Mouse (Mus musculus) R1 (cell line): ENCODE data around the gene Sbno2.

ENCODE experiments used
- DNase-seq: peaks from one replicate; pipeline ENCODE4 v3.0.0-alpha.2; 2018; ENCODE audit warnings: low read depth, low spot score

Gene Sbno2

DNA sequence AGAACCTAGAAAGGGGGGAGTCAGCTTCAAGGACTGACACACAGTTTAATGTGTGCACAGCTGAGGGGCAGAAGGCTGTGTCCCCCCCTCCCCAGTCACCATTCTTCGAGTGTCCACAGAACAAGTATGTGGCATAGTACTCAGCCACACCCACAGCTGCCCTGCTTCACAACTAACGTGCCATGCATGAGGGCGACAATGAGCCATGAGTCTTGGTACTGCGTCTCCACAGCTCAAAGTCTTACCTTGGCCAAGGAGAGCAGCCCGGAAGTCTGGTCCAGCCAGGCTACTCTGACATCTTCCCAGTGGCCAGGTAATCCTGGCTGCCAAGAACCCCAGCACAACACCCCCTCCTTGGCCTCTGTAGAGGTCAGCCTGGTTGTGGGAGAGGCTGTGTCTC is 12.7 kb downstream of the Sbno2 start:
- no peak for DNase-seq

DNA sequence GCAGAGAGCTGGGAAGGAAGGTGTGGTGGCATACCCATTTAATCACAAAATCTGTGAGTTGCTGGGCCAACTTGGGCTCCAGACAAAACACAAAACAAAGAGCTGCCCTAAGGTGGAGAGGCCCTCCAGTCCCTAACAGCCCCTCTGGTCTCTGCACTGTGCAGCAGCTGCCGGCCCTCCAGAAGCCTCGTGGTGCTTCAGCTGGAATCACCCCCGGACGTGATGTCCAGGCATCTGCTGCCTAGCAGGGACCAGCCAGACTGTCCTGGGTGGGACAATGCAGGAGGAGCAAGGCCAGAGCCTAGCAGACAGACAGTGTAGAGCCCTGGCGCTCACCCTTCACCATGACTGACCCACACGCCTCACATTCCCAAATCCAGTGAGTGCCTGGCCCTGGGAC is 13.8 kb downstream of the Sbno2 start:
- no peak for DNase-seq

DNA sequence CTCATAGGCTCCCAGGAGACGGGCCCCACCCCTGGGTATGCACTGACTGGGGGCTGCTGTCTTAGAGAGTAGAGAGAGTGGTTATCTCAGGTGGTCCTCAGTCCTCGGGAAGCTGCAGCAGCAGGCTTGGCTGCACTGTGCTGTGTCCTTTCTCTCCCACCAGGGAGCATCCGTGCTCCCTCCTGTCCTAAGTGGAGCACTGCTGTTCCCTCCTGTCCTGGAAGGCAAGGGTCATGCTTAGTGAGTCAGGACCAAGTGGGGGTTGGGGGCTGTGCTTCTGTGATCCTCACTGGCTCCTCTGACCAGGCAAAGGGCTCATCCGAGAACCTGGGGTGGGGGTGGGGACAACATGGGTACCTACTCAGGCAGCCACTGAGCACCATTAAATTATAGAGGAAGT is 16.2 kb downstream of the Sbno2 start:
- no peak for DNase-seq

DNA sequence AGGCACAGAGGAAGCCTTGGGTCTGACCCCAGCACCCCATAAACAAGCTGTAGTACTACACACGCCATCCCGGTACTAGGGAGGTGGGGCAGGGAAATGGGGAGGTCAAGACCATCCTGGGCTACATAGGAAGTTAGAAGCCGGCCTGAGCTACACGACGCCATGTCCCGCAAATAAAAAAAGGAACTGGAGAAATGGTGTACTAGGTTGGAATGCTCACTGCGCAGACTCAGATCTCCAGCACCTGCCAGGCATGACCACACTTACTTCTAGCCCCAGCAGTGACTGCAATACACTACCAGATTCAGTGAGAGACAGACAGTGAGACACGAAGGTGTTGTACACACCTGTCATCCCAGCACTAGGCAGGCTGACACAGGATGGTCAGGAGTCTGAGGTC is 17.9 kb downstream of the Sbno2 start:
- DNase-seq: no peak

DNA sequence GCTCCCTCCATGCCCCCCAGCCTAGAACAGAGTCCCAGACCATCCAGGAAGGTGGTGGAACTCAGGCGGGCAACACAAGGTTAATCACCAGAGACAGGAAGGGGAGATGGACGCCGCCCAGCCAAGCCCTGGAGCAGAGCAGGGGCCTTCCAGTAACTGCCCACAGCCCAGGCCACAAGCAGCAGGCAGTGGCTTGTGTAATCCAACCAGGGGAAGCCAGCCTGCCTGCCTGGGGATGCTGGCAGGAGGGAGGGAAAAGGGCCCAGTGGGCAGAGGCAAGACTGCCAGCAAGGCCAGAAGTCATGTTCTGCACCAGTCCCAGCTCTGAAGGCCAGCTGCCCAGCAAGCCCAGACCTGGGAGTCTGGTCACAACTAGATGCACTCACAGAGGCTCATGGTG is 18.5 kb downstream of the Sbno2 start:
- DNase-seq: no peak

DNA sequence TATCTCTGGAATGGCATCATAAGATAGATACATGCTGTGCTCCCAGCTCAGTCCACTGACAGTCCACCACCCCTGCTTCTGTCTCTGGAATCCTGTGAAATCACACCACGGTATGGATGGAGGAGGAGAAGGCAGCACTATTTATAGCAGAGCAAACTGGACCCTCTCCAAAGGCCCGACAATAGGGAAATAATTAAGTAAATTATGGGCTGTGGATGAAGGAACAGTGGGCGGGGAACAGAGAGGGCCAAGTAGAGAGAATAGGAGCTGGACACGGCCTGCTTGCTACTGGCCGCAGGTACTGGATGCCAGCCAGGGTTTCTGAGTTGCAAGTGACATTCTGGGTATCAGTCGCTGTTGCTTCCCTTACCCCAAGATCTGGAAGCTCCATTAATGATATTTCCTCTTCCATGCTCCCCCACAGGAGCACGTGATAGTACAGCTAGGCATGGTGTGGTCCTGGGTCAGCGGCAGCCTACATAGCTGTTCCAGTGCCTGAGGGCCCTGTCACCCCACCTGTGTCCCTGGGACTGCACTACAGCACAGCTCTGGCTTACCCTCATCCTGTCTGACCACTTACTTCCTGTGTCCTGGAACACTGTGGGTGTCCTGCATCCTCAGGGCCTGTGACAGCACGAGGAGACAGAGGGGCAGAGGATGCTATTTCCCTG is 20.4 kb downstream of the Sbno2 start:
- no peak for DNase-seq

DNA sequence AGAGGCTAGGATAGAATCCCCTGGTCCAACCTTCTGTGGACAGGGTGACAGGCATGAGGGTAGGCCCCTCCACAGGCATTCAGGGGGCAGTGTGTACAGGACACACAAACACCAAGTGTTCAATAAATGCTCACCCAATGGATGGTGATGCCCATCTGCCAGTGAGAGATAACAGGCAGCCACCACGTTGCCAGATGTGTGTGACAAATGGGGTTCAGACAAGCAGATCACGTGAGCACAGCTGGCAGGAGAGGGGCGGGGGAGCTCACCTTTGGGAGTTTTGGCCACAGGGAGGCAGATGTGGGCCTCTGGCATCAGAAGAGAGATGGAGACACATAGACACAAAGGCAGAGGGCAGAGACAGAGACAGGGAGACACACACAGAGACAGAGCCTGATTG is 24.3 kb downstream of the Sbno2 start:
- no peak for DNase-seq

DNA sequence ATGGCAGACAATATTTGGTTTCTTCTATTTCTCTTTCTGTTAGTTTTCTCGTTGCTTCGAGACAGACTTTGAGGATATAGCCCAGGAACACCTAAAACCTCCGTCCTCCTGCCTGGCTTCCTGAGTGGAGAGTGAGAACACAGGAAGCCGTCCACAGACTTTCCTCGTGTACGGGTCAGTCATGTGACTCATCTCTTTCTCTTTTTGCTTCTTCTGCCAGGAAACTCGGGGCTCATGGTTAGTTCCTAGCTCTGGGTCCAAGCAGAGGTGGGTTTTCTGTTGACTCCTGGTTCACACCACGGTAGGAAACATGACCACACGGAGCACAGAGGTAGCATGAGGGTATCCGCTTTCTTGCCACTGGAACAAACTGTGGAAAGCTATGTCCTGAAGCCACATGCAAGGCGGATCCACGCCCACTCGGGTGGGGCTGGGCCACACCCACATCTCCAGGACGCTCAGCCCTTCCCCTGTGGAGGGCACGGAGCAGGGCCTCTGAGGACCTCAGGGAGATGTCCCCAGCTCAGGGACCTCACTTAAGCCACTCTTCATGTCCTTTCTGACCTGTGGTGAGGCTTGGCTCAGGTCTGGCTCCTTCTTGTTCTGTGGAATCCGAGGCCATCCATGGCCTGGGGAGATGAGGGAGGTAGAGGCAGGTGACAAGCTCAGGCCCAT is 24.8 kb downstream of the Sbno2 start:
- DNase-seq: no peak

DNA sequence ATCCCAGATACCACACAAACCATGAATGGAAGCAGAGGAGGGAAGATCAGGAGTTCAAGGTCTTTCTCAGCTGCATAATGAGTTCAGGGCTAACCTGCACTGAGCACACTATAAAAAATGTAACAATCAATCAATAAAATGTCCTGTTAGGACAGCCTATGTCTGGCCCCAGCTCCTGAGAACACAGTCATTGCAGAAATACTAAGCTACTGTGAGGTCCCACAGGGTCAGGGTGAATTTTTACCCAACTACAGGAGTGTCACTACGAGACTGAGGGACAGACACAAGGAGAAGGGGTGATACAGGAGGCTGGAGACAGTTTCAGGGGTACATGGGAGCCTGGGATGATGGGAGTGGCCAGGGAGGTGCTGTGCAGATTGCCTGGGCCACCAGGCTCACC is 27.0 kb downstream of the Sbno2 start:
- no peak for DNase-seq

DNA sequence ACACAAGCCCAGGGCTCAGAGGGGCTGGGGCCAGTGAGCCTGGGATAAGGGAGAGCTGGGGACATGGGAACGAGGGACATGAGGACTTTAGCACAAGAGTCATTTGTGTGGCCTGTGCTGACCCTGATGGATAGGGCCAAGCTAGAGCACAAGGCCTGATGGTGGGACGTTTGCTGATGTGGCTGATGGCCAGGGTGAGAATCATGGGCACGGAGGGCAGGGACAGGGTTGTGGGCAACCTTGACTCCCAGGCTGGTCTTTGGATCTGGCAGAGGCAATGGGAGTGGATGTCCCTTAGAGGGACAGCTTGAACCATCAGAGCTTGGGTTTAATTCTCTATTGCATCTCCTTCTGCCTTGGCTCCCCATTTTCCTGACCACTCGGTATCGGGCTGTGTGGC is 28.1 kb downstream of the Sbno2 start:
- no peak for DNase-seq

DNA sequence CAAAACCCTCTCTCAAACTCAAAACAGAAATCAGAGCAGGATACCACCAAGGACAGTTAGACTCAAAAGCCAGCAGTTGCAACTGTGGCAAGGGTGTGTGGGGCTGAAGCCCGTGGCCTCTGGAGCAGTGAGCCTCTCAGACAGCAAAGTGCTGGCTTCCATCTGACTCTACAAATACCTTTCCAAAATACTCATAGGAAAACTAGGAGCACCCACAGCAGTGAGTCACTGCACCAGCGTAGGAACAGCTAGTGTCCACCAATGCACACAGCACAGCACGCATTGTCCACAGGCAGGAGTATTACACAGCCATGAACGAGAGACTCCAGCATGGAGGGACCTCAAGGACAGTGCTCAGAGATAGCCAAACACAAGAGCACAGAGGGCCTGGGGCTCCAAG is 29.0 kb downstream of the Sbno2 start:
- no peak for DNase-seq

DNA sequence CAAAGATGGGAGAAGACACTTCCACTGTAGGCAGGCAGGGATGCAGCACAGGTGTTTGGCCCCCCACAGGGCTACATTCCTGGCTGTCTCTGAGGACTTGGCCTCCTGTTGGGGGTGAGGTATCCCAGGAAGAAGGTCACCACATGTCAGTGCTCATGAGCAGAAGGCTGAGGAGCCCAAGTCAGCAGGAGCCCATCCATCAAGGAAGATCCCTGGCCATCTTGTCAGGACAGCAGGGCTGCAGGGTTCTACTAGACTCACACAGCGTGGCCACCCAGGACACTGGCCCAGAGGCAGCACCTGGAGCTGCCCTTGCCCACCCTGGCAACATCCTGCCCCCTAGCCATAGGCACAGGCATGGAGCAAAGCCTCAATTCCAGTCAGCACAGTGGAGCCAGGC is 29.4 kb downstream of the Sbno2 start:
- no peak for DNase-seq

DNA sequence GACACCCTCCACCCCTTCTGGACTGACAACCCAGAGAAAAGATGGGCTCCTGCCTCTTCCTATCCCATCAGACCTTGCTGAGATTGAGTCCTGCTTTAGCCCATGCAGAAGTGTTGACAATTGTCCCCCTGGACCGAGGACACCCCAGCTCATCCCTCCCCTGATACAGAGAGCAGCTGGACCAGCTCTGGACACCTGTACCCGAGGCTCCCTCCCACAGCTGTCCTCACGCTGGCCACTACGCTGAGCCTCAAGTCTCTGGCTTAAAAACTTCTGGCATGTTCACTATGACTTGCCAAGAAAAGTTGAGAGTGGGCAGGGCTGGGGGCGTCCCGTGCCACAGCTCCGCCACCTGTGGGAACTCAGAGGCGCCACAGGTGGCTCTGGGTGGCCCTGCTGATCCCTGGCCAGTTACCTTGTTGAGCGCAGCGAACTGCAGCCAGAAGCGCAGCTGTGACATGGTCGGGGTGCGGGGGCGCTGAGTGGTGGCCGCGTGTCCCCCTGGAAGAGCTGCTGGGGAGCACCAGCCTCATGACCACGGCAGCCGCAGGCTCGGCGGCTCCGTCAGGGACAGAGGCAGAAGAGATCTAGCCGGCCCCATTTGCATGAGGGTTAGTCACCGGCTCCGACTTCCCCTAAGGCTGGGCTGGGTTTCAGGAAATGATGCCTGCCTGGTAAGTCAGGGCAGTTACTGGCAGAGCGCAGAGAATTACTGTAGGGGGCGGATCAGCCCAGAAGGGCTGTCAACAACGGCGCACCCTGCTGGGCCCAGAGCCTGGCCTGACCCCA is 30.4 kb downstream of the Sbno2 start:
- DNase-seq: peak; percentile 80

DNA sequence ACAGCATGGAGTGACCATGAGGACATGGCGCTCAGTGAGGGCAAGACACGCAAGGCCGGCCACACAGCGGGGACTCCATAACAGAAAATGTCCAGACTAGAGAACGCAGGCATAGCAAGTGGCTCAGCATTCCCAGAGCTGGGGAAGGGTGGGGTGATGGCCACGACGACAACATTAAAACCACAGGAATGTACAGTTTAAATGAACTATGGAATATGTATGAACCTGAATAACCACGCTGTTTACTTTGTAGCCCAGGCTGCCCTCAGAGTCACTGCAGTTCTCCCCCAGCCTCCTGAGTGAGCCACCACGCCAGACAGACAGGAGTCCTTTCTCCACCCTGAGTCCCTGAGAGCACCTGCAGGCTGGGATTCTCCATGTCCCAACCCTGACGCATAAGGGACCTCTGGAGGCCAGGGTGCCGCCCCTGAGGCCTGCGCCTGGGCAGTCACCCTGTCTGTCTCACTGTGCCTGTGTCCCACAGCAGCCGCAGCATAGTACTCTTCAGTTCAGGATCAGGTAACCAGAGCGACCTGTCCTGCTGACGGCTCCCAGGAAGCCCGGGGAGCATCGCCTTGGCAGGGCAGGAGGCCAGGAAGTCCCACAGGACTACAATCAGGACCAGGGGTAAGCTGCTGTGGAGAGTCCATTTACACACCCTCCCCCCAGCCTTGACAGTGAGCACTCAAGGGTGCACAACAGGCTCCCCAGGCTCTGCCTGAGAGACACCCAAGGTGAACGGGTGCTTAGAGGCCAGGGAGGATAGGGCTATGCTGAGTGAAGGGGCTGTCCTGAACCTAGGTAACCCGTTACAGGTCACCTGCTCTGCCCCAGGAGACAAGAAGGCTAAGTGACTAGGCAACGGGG is 32.5 kb downstream of the Sbno2 start:
- no peak for DNase-seq

DNA sequence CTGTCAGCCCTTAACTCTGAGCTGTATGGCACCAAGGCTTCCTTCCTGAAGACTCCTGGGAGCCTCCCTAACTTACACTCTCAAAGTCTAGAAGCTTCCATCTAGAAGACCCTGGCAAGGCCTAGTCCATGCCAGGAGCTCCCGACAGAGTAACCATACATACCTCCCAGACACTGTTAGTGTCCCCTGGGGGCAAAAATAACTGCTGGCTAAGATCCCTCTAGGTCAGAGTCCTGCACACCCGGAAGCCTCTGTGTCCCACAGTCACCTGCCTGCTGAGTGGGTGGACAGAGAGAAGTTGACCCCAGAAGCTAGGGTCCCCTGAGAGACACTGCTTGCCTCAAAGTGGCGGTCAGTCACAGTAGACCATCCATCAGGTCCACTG is 33.9 kb downstream of the Sbno2 start:
- no peak for DNase-seq

DNA sequence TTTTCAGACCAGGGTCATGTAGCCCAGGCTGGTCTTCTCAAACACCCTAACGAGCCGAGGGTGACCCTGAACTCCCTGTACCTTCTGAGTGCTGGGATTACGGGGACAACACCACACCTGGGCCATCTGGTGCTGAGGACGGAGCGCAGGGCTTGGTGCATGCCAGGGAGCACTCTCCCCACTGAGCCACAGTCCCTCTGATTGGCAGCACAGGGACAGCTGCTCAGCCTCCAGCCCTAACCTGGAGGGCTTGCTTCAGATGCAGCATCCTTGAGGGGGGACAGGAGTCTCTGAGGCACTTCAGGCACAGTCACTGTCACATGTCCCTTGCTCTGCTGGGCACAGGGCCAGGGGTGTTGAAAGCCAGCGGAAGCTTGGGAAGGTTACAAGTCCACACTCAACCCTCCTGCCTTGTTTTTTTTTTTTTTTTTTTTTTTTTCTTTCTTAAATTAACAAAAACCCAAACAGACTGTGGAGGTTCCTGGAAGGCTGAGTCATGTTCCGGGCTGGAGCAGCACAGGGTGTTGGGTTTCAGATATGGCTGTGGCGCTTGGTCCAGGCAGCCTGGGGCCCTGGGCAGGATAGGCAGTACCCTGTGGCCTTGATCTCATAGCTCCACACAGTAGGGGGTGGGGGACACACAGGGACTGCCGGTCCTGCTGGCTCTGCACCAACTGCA is 34.4 kb downstream of the Sbno2 start:
- no peak for DNase-seq

DNA sequence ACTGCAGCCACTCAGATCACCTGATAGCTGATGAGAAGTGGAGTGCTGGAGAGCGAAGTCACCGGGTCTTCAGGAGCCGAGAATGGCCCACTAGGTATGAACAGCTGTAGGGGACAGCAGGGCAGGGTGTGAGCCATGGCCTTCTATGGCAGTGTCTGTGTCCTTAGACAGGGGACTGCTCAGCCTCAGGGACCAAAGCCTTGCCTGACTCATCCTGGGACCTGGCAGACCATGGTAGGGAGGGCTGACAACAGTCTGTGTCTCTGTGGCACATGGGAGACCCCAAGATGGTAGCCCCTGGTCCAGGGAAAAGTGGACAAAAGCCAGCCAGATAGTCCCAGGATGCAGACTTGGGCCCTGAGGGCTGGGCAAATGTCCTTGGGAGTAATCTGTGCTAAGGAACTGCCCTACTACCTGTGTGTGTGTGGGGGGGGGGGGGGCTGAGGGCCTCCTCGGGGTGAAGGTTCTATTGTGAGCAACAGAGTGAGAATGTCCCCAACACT is 35.4 kb downstream of the Sbno2 start:
- DNase-seq: no peak

DNA sequence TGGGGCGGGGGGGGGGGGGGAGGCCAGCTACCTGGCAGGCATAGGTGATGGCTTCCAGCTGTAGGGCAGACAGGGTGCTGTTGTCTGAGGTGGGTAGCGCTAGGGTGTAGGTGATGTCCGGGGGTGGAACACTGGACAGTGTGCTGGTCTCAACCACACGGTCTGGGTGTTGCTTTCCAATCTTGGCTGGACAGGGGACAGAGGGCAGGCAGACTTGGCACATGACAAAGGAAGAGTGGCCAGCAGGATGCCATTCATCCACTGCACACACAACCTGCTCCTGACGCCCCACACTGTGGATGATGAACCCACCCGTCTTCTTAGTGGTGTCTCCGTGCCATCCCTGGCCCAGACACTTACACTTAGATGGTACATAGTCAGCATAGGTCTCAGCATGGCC is 36.1 kb downstream of the Sbno2 start:
- DNase-seq: no peak

DNA sequence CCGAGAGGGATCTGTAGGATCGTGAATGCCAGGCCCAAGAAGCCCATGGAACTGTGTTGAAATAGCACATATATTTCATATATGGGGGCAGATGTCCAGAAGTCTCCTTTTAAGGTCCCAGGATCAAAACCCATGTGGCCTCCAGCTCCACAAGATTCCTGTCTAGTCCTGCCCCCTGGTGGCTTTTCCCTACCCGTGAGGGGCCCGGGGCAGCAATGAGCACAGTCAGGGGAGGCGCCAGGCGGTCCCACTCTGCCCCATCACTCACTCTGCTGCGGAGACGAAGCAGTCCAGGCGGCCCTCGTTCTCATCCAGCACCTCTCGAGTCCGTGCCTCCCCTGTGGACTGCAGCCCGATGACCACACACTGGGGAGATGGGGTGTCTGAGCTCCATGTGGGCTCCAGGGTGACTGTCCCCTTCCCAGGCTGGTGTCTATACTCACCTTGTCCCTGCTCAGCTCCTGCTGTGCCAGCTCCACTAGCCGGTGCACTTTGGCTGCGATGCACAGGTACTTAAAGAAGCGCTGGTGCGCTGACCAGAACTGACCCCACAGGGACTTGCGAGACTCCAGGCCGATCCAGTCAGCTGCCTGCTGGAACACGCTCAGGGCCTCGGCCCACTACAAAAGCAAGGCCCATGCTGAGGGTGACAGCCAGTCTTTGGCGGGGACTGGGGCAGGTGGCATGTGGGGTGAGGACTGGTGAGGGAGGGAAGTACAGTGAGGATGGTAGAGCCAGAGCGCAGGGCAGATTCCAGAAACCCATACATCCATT is 41.3 kb downstream of the Sbno2 start:
- peak; percentile 55 for DNase-seq

DNA sequence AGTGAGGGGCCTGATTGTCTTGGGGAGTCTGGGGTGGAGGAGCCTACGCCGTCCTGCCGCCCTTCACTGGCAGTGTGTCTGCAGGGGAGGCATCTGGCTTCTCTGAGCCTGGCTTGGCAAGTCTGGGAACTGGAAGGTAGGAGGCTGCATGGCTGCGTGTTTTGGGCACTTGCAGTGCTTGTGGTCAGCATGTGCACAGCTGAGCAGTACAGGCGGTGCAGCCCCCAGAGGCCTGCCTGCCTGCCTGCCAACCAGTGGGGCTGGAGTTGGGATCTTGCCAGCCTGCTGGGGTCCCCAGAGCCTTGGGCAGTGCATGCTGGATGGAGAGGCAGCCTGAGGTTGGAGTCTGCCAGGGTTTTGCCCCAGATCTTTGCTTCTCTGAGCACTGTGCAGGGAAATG is 42.3 kb downstream of the Sbno2 start:
- no peak for DNase-seq
